Mouse (Mus musculus) brain, embryonic 14.5 days (tissue): ENCODE results near the gene Spata25.
"Not testable (repeated sequence)": the region's sequence is repeated elsewhere in the genome, so short reads cannot be mapped to it uniquely, and the experiment has no call there.

Experiments
- CTCF ChIP-seq: fragments of 200-500 bp; IDR thresholded peaks from 2 replicates; pipeline ENCODE4 v1.5.1; 2012; ENCODE audit warnings: inconsistent platforms, mild to moderate bottlenecking, moderate library complexity, borderline replicate concordance; ENCODE audit not compliant: insufficient read depth, insufficient read length; ENCODE audit errors: extremely low read depth
- POLR2A ChIP-seq: fragments of 200-500 bp; IDR thresholded peaks from 2 replicates; pipeline ENCODE4 v1.6.1; 2012; ENCODE audit warnings: mild to moderate bottlenecking, inconsistent platforms, borderline replicate concordance; ENCODE audit not compliant: poor library complexity, insufficient read depth, insufficient read length, severe bottlenecking; ENCODE audit errors: extremely low read depth

DNA sequence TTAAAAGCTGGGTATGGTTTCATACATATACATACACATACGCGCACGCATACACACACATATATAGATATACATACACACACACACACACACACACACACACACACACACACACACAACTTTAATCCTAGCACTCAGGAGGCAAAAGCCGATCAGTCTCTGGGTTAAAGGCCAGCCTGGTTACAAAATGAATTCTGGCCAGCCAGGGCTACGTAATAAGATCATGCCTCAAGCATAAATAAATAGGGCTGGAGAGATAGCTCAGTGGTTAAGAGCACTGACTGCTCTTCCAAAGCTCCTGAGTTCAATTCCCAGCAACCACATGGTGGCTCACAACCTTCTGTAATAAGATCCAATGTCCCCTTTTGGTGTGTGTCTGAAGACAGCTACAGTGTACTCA, 27.2 kb upstream of the Spata25 start:
- not testable (repeated sequence) for TF ChIP-seq CTCF, POLR2A
